Mouse (Mus musculus): ENCODE measurements around the gene Lao1. TPM values are rescaled to one million over a fixed set of nuclear protein-coding genes. Genes with fewer than 3 reads are reported as not detected.

The Lao1 gene
- total and polyA plus RNA-seq, 3 experiments = 0.34 to 0.81 TPM; not detected in 1

DNA sequence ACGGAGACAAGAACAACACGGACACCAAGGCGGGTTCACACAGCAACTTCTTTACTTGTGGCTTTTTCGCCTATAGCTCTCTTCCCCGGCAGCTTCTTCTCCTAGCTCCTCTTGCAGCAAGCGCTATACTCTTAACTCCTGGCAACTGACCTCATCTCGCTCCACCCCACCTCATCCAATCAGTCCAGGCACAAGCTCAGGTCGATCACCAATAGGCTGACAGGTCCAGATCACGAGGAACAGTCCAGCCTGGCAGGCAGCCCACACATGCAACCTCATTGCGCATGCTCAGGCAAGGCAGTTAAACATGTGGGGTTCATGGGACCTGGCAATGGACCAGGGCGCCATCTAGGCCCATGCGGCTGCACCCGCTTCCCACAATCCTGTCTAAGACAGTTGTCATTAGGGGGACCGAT, 35.8 kb downstream of the Lao1 start (continued):
- no peak for TF ChIP-seq GABPA (IDR thresholded peaks at IDR 0.05; ENCODE audit: insufficient replicate concordance, low read depth, low read length)
- TF ChIP-seq TCF12 (IDR thresholded peaks at IDR 0.05; ENCODE audit: low read depth, low read length) = peak; percentile 72
- TF ChIP-seq SIN3A (IDR thresholded peaks at IDR 0.05; ENCODE audit: low read length) = peak; percentile 58; the same call in 1 of the 2 replicates
- TF ChIP-seq ZKSCAN1 (IDR thresholded peaks at IDR 0.05; ENCODE audit: borderline replicate concordance, low read depth, low read length) = no peak
- TF ChIP-seq USF2 (conservative IDR thresholded peaks at IDR 0.05; ENCODE audit: low read depth, low read length) = peak; percentile 38
- TF ChIP-seq CHD1 (IDR thresholded peaks at IDR 0.05; ENCODE audit: low read depth, low read length) = no peak
- TF ChIP-seq JUN (IDR thresholded peaks at IDR 0.05; ENCODE audit: insufficient read depth, low read depth, low read length) = no peak
- no peak for TF ChIP-seq JUND (conservative IDR thresholded peaks at IDR 0.05; ENCODE audit: low read depth, low read length)
- TF ChIP-seq POLR2AphosphoS2 (IDR thresholded peaks at IDR 0.05; ENCODE audit: low read depth, low read length) = peak; percentile 87
- TF ChIP-seq MAFK (IDR thresholded peaks at IDR 0.05; ENCODE audit: insufficient replicate concordance, low read length) = no peak
- TF ChIP-seq HCFC1 (IDR thresholded peaks at IDR 0.05; ENCODE audit: low read depth, low read length) = peak; percentile 43
- TF ChIP-seq MEF2A (IDR thresholded peaks at IDR 0.05; ENCODE audit: borderline replicate concordance, low read depth, low read length) = no peak
- TF ChIP-seq E2F4 (IDR thresholded peaks at IDR 0.05; ENCODE audit: insufficient replicate concordance, low read depth, low read length) = peak; percentile 26; the same call in 1 of the 2 replicates
- TF ChIP-seq ZC3H11A (IDR thresholded peaks at IDR 0.05; ENCODE audit: low read depth, low read length) = no peak
- peak; percentile 84 for TF ChIP-seq MXI1 (IDR thresholded peaks at IDR 0.05; ENCODE audit: low read depth, low read length)
- no peak for TF ChIP-seq ZNF384 (IDR thresholded peaks at IDR 0.05; ENCODE audit: low read depth, low read length)
- TF ChIP-seq MAX (IDR thresholded peaks at IDR 0.05; ENCODE audit: low read length) = peak; percentile 92
- no peak for TF ChIP-seq SMC3 (IDR thresholded peaks at IDR 0.05; ENCODE audit: low read depth, low read length)

DNA sequence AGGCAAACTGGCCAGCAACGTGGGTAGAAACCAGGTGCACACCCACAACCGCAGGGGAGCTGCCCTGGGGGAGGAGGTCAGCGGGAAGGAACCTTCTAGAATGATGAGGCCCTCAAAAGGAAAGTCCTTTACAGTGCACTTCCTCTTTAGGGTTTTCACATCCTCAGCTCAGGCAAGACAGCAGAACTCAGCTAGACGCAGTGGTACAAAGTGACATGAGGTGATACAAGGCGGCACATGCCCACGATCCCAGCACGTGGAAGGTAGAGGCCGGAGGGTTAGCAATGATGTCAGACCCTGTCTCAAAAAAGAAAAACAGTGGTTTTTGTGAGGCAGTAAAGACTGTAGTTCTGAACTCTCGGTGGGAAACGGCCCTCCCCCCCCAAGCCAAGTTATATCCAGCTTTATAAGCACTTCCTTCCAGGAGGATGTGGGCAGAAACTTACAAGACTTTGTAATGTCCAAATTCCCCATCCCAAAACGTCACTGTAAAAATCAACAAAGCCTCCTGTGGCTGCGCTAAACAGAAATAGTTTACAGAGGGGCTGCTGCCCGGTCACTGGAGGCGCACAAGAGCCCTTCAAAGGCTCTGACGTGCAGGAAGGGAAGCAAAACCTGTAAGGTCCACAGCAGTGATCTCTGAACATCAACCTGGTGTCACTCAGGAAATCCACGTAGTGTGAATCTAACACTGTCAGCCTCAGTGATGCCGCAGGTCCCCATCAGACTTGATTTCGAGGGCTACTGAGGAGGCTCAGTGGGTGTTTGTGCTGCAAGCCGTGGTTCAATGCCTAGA, 38.5 kb downstream of the Lao1 start:
- H3K27me3 ChIP-seq (replicated peaks) = no peaks in the 10 kb centered on the region
- no peak overlapping the region for H3K4me3 ChIP-seq (replicated peaks in 1 of 3; ENCODE audit: low read depth in 2 of 3, low read length in 2 of 3, poor library complexity in 1 of 3)
- H3K4me1 ChIP-seq (ENCODE audit: control insufficient read depth in 1 of 2, insufficient read depth in 2 of 2) = peaks cover 8 to 47% of the 10 kb centered on the region in 2 experiments
- peak overlapping the region; percentile 9; the same call in 1 of the 2 replicates for H3K9ac ChIP-seq (ENCODE audit: insufficient read depth, low read depth)
- peaks cover 3% of the 10 kb centered on the region for H3K9me3 ChIP-seq (replicated peaks; ENCODE audit: low read length)
- peaks cover 15% of the 10 kb centered on the region for H3K79me2 ChIP-seq (replicated peaks; ENCODE audit: control insufficient read depth, extremely low read depth, insufficient read depth, poor library complexity, severe bottlenecking)
- in situ Hi-C loops (cut with MboI; ENCODE audit: low pct_ligation_motif_present, low pct_unique_long_range_greater_than_20kb, low sequenced_read_pairs) (loop anchor here (5.0 to 10.0 kb wide), 2 partner anchors 125 to 172 kb away; partner anchors contain the start of gene Zfp691), dilution Hi-C loops (cut with MboI; ENCODE audit: extremely low pct_ligation_motif_present, extremely low pct_unique_long_range_greater_than_20kb, low sequenced_read_pairs) (no loop called here)
- H3K36me3 ChIP-seq (replicated peaks in 1 of 2; ENCODE audit: control insufficient read depth in 1 of 2, insufficient read depth in 1 of 2, low read length in 1 of 2) = peaks cover 2 to 3% of the 10 kb centered on the region in 2 experiments
- peak; percentile 93 for DNase-seq (ENCODE audit: extremely low read depth)
- peak overlapping the region; percentile 67 for H3K27ac ChIP-seq (ENCODE audit: insufficient read depth, low read depth)
- peak overlapping the region; percentile 50 for H3K4me2 ChIP-seq (ENCODE audit: insufficient read depth, low read depth, poor library complexity, severe bottlenecking)
- TF ChIP-seq ZNF384 (IDR thresholded peaks at IDR 0.05; ENCODE audit: low read depth, low read length) = no peak
- TF ChIP-seq SIN3A (IDR thresholded peaks at IDR 0.05; ENCODE audit: low read length) = peak; percentile 91
- no peak; the same call in none of the 2 replicates for TF ChIP-seq JUN (IDR thresholded peaks at IDR 0.05; ENCODE audit: insufficient read depth, low read depth, low read length)
- peak; percentile 48; the same call in 1 of the 2 replicates for TF ChIP-seq NRF1 (IDR thresholded peaks at IDR 0.05; ENCODE audit: low read depth, low read length)
- peak; percentile 49 for TF ChIP-seq HCFC1 (IDR thresholded peaks at IDR 0.05; ENCODE audit: low read depth, low read length)
- peak; percentile 98 for TF ChIP-seq EP300 (IDR thresholded peaks at IDR 0.05; ENCODE audit: low read length)
- peak; percentile 40; the same call in 1 of the 2 replicates for TF ChIP-seq MAZ (IDR thresholded peaks at IDR 0.05; ENCODE audit: low read depth, low read length)
- 0 out of 2 replicates have a peak, but pooled peaks have one; percentile 39 for TF ChIP-seq KAT2A (IDR thresholded peaks at IDR 0.05; ENCODE audit: insufficient replicate concordance, low read length)
- no peak for TF ChIP-seq E2F4 (IDR thresholded peaks at IDR 0.05; ENCODE audit: insufficient replicate concordance, low read depth, low read length)
- TF ChIP-seq CHD1 (IDR thresholded peaks at IDR 0.05; ENCODE audit: low read depth, low read length) = no peak
- TF ChIP-seq ETS1 (conservative IDR thresholded peaks at IDR 0.05; ENCODE audit: low read depth, low read length) = peak; percentile 97
- TF ChIP-seq GABPA (IDR thresholded peaks at IDR 0.05; ENCODE audit: insufficient replicate concordance, low read depth, low read length) = no peak
- peak; percentile 100 for TF ChIP-seq BHLHE40 (IDR thresholded peaks at IDR 0.05; ENCODE audit: low read depth, low read length)
- TF ChIP-seq POLR2A (IDR thresholded peaks at IDR 0.05; ENCODE audit: low read depth, low read length) = peak; percentile 67
- TF ChIP-seq MEF2A (IDR thresholded peaks at IDR 0.05; ENCODE audit: borderline replicate concordance, low read depth, low read length) = peak; percentile 90
- TF ChIP-seq MAFK (IDR thresholded peaks at IDR 0.05; ENCODE audit: insufficient replicate concordance, low read length) = peak; percentile 73; the same call in 1 of the 2 replicates
- peak; percentile 48; the same call in 1 of the 2 replicates for TF ChIP-seq JUND (conservative IDR thresholded peaks at IDR 0.05; ENCODE audit: low read depth, low read length)
- TF ChIP-seq ELF1 (IDR thresholded peaks at IDR 0.05; ENCODE audit: low read depth, low read length) = peak; percentile 75
- TF ChIP-seq MAX (IDR thresholded peaks at IDR 0.05; ENCODE audit: low read length) = peak; percentile 99
- no peak for TF ChIP-seq PAX5 (IDR thresholded peaks at IDR 0.05; ENCODE audit: low read length)
- TF ChIP-seq NELFE (IDR thresholded peaks at IDR 0.05; ENCODE audit: low read depth, low read length) = 0 out of 2 replicates have a peak, but pooled peaks have one; percentile 42
- TF ChIP-seq RAD21 (IDR thresholded peaks at IDR 0.05; ENCODE audit: low read depth, low read length) = no peak
- TF ChIP-seq RCOR1 (conservative IDR thresholded peaks at IDR 0.05; ENCODE audit: low read depth, low read length) = peak; percentile 98
- peak; percentile 88 for TF ChIP-seq CHD2 (IDR thresholded peaks at IDR 0.05; ENCODE audit: low read length)
- peak; percentile 79 for TF ChIP-seq TBP (conservative IDR thresholded peaks at IDR 0.05; ENCODE audit: low read depth, low read length)

Measured in CH12.LX (cell line).